Mouse (Mus musculus) adrenal gland, postnatal 4 days (tissue): ENCODE results near the gene Rexo4. TPM values are rescaled to one million over a fixed set of nuclear protein-coding genes. Genes with fewer than 3 reads are reported as not detected.

Experiments
- DNase-seq, 2 experiments: peaks; one replicate each; pipeline ENCODE4 v3.0.0; 2021 to 2022; ENCODE audit warnings: low spot score in 2 of 2, mixed read lengths in 2 of 2
- total RNA-seq, 2 experiments: library from RNA; stranded (reverse); gene quantifications; 2 replicates each; pipeline ENCODE4 v1.2.3; 2021

Gene Rexo4
- total RNA-seq, 2 experiments from 2014 or later: 40.7 to 43.0 TPM

DNA sequence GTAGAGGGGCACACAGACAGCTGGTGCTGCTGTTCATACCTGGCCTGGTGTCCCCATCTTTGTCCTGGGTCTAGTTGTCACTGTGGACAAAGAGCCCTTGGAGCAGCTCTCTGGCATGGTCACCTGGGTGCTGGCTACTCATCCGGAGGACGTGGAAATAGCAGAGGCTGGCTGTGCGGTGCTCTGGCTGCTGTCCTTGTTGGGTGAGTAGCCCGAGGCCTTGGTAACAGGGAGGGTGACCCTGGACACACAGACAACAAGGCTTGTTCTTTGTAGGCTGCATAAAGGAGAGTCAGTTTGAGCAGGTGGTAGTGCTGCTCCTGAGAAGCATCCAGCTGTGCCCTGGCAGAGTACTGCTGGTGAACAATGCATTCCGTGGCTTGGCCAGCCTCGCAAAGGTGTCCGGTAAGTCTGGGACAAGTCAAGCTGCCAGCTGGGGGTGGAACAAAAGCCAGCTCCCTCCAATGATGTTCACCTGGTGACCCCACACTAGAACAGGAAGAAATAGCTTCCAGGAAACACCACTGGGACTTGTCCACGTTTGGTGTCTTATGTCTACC is 12.8 kb downstream of the Rexo4 start:
- no peak for DNase-seq

- no peak for DNase-seq
Measured at GRCm38 (mm10) chr2:26950411-26950810, 13.8 kb downstream of the Rexo4 start.

GRCm38 (mm10) chr2:26943253-26943652 is 20.9 kb downstream of the Rexo4 start:
- no peak for DNase-seq

- no peak for DNase-seq
Measured at GRCm38 (mm10) chr2:26941539-26941938, 22.6 kb downstream of the Rexo4 start.

GRCm38 (mm10) chr2:26936425-26936824 is 27.8 kb downstream of the Rexo4 start:
- DNase-seq: no peak

- DNase-seq: no peak
Measured at GRCm38 (mm10) chr2:26935286-26935685, 28.9 kb downstream of the Rexo4 start.

- DNase-seq: peak; percentile 83 to 84
Measured at GRCm38 (mm10) chr2:26933304-26934055, 30.7 kb downstream of the Rexo4 start, which contains the start of the genes Surf4 and Stkld1. Surf4 (minus strand) TSS chr2:26933928. Stkld1 (plus strand) TSS chr2:26934047.

DNA sequence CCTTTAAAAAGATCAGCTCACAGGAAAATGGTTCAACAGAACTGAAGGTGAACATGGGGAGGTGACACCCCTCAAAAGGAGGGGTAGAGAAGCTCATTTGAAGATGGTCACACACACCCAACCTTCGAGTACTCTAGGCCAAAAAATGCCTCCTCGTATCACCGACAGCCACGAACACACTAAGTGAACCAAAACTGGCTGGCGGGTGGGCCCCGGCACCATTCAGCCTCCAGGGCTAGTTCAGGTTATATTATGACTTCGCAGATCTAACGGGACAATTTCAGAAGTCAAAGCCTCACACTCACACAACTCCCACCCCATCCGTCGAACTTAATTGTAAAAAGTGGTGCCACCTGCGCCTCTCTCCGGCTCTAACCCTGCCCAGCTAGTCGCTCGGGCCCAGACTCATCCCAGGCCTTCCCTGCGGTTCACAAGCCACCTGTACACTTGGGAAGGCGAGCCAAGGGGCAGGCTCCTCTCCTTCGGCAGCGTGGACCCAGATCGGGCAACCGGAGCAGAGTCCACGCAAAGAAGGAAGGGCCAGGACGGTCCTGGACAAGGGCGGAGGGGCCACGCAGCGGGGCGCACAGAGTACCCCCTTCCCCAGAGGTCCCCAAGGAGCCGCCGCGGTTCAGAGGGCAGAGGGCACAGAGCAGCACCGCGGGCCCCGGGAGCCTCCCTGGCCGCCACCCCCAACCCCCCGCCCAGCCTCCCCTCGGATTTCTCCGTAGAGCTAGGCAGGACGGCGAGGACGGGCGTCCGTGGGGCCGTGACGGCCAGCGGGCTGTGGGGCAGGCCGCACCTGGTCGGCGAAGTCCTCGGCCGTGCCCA is 31.5 kb downstream of the Rexo4 start:
- peak in 1 of 2 experiments; percentile 27 for DNase-seq

- no peak for DNase-seq
Measured at GRCm38 (mm10) chr2:26930390-26930789, 33.8 kb downstream of the Rexo4 start.

DNA sequence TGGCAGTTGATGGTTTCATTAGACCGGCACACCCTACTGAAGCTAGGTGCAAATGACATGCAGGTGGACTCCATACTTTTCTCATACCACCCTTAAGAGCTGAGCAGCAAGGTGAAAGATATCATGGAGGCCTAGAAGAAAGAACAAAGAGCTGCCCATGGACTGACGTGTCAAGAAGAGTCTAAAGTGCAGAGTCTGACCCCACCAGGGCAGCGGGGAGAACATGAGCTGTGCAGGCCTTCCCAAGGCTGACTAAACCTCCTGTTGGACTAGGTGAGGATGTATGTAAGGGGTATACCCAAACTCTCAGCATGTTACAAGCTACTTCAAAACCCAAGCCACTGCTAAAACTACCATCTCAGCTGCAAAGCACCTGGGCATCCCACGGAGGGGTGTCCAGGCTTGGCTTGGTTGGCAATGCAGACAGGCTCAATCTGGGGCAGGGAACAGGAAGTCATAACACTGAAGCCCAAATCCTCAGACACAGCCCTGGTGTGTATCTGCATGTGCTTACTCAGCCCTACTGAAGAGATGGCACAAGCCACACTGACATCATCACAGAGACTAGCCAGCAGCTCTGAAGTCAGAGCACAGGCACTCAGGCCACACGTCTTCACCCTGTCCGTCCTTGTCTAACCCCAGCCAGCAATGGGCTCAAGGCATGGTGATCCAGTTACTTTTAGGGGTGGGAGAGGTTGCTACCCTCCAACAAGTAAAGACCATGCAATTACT is 36.3 kb downstream of the Rexo4 start:
- no peak for DNase-seq

GRCm38 (mm10) chr2:26921784-26922183 is 42.4 kb downstream of the Rexo4 start:
- no peak for DNase-seq

DNA sequence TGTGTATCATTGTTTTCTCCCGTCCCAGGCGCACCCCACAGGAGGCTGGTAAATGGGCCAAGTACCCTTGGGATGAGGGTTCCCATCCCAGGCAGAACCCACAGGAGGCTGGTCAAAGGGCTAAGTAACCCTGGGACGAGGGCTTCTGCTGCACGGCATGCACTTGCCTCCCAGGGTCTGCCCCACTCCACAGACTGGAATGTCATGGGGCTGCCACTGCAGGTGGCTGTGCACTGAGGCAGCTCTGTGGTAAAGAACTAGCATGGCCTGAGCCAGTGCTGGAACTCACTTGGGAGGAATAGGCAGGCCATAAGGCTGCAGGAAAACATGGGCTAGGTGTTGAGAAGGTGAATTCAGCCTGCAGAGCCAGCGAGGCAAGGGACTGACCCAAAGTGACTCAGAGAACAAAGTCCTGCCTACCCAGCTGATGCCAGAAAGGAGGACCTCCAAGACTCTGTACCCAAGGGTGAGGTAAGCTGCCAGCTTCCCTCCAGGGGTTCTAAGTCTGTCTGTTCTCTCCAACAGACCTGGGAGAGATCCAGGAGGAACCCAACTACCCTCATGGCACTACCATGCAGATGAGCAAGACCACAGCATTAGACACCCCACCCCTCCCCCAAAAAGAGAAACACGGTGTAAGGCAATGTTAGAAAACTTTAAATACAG is 43.9 kb downstream of the Rexo4 start:
- no peak for DNase-seq

GRCm38 (mm10) chr2:26919684-26920083 is 44.5 kb downstream of the Rexo4 start:
- DNase-seq: no peak

DNA sequence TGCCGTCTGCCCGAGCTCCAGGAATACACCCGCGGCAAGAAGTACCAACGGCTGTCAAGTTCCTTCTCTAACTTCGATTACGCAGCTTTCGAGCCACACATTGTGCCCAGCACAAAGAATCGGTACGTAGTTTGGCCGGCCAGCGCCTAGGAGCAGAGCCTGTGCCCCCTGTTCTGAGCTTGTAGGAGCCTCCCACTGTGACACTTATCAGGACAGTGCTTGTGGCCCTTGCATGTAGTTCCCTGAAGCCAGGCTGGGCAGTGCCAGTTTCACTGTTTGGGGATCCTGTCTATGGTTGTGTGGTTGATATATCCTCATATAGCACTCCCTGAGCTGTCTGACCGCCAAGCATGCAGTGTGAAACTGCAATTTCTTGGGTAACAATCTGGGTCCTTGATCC is 47.4 kb downstream of the Rexo4 start:
- no peak for DNase-seq

DNA sequence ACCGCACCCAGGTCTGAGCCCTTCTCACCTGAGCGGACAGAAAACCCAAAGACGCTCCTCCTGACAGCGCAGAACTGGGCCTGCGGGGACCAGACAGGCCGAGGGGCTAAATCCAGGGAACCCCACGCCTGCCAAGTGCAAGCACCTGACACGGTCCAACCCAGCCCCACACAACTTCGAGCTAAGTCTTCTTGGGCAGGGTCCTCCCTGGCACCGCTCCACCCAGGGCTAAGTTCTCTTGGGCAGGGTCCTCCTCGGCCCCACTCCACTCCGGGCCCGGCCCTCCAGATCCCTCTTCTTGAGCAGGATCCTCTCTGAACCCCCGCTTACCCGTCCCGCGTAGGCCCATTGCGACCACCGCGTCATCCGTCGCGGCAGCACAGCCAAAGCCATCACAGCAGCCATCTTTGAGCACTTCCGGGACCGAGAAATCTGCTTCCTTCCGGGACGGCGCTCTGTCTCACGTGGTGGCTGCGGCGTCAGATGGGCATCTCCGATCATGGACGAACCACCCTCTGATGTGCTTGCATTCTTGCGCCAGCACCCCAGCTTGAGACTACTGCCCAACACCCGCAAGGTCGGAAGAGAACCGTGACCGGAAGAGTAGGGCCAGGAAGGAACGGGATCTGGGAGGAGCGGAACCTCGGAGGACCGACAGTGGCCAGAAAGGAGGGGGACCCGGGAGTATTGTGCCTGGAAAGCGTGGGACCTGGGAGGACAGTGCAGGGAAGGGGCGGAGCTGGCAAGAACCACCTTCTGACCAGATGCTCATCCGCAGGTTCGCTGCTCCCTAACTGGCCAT is 48.1 kb downstream of the Rexo4 start, which contains the start of the genes Surf2 and Surf1:
Surf2 (plus strand) TSS at position 441 of the 802 bp plus-strand sequence.
Surf1 (minus strand) TSS at position 604 of the 802 bp plus-strand sequence.
- DNase-seq: peak; percentile 52 to 68

GRCm38 (mm10) chr2:26914148-26914941 is 49.8 kb downstream of the Rexo4 start:
- no peak for DNase-seq

DNA sequence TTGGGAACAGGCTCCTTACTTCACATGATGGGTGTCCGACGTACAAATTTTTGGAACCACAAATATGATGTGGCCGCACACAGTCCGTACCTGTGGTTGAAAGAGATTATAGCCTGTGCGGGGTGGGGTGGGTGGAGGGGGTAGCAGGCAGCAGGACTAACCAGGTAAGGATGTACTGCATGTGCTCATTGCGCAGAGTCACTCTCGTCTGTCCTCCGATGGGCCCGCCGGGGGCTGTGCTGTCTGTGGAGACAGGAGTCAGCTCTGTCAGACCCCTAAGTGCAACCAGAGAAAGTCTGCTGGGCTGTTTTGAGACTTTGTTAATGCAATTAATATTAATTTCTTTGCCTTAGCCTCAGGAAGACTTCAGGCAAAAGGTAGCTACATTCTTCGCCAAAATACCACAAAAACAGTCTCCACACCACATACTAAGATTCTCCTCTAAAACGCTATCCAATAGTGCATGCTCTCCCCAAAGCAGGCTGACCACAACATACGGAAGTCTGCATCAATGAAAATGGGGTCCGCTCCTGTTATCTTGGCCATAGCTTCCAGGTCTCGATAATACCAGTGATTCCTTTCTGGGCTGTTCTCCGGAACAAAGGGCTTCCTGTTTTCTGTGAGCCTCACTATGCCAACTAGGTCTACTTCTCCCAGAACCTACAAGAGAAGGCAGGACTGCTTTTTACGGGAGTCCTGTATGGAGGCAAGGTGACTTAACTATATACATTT is 50.6 kb downstream of the Rexo4 start:
- no peak for DNase-seq

- no peak for DNase-seq
Measured at GRCm38 (mm10) chr2:26912253-26912770, 51.9 kb downstream of the Rexo4 start.
